Mouse (Mus musculus): ENCODE results near the gene Prorsd1. TPM values are rescaled to one million over a fixed set of nuclear protein-coding genes. Genes with fewer than 3 reads are reported as not detected.
"Not testable (repeated sequence)": the region's sequence is repeated elsewhere in the genome, so short reads cannot be mapped to it uniquely, and the experiment has no call there.

Prorsd1 gene
- polyA plus RNA-seq, 1 experiment from 2014 or later = 28.8 TPM

DNA sequence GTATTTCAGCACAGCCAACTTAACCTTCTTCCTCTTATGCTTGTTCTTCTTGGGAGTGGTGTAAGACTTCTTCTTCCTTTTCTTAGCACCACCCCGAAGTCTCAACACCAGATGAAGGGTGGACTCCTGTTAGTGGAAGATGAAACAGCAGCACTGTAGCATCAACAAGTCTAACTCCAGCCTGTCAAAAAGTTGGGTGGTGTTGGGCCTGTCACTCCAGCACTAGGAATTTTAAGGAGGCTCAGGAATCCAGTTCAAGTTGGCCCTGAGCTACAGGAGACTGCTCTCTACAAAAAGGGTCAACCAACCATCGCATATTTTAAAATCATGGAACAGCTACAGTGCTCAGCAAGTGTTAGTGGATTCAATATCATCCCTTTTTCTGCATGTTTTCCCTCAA is 31.5 kb upstream of the Prorsd1 start:
- not testable (repeated sequence) for H3K9me3 ChIP-seq (ENCODE audit: low read length); ATAC-seq (ENCODE audit: low FRiP score, low TSS enrichment); H3K27me3 ChIP-seq (ENCODE audit: insufficient read depth, low read length)
- Histone ChIP-seq H3K4me2 (replicated peaks; ENCODE audit: low read depth, low read length) (peak overlapping the region; percentile 56), H3K9ac (replicated peaks; ENCODE audit: low read length) (peak overlapping the region; percentile 94), H3K27ac (ENCODE audit: low read length) (peak overlapping the region; percentile 84; the same call in 1 of the 2 replicates), H3K36me3 (ENCODE audit: insufficient read depth, low read length) (peaks cover 35% of the 10 kb centered on the region), H3K4me1 (ENCODE audit: insufficient read depth, low read length) (peaks cover 15% of the 10 kb centered on the region), H3K4me3 (ENCODE audit: low read length) (peak overlapping the region; percentile 88)
- WGBS = 98% methylated on average over 2 of the region's 2 CpGs

DNA sequence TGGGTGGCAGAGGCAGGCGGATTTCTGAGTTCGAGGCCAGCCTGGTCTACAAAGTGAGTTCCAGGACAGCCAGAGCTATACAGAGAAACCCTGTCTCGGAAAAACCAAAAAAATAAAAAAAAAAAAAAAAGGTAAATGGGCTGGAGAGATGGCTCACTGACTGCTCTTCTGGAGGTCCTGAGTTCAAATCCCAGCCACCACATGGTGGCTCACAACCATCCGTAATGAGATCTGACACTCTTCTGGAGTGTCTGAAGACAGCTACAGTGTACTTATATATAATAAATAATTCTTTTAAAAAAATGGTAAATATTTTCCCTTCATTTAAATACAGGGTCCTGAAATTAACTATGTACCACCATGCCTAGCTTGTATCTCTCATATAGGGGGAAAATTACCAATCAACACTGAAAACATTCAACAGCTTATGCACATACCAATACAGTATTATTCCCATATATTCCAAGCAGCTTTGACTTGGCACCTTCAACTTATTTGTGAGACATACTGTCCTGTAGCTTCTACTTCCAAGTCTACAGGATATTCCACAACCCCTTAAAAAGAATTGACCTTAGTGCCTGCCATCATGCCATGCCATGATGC is 30.4 kb upstream of the Prorsd1 start:
- H3K27me3 ChIP-seq (ENCODE audit: insufficient read depth, low read length); H3K9me3 ChIP-seq (ENCODE audit: low read length); H3K9ac ChIP-seq (replicated peaks; ENCODE audit: low read length); ATAC-seq (ENCODE audit: low FRiP score, low TSS enrichment); H3K4me2 ChIP-seq (replicated peaks; ENCODE audit: low read depth, low read length); H3K4me3 ChIP-seq (ENCODE audit: low read length); H3K27ac ChIP-seq (ENCODE audit: low read length): not testable (repeated sequence)
- WGBS = 83% methylated on average over 4 of the region's 4 CpGs
- Histone ChIP-seq H3K4me1 (ENCODE audit: insufficient read depth, low read length) (peaks cover 15% of the 10 kb centered on the region), H3K36me3 (ENCODE audit: insufficient read depth, low read length) (peaks cover 35% of the 10 kb centered on the region)

DNA sequence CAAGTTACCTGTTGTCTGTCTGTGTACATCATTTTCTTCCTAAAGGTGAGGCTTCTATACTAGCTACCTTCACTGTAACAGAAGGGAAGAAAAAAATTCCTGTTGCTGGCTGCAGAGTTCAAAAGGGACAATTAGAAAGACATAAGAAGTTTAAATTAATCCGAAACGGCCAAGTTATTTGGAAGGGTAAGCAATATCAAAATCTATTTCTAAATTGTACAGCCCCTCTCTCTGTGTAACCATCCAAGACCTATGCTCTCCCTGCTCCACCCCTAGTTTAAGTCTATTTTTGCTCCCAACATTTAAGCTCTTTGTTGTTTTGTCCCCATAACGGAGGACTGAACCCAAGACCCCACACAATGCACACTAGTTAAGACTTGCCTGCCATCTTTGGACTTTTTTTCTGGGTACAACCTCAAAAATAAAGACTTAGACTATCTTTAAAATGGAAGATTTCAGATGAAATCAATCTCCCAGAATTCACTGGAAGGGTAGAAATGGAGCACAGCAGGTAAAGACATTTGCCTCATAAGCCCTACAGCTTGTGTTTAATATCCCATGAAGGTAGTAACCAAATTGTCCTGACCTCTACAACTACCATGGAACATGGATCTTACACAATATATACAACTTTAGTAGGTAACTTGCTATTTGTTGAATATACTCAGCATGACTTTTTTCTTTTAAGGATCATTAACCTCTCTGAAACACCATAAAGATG is 29.6 kb upstream of the Prorsd1 start:
- Histone ChIP-seq H3K27me3 (ENCODE audit: insufficient read depth, low read length) (no peaks in the 10 kb centered on the region), H3K4me3 (ENCODE audit: low read length) (no peak overlapping the region), H3K27ac (ENCODE audit: low read length) (no peak overlapping the region), H3K4me1 (ENCODE audit: insufficient read depth, low read length) (peaks cover 15% of the 10 kb centered on the region), H3K9ac (replicated peaks; ENCODE audit: low read length) (no peak overlapping the region), H3K4me2 (replicated peaks; ENCODE audit: low read depth, low read length) (no peak overlapping the region), H3K9me3 (ENCODE audit: low read length) (no peaks in the 10 kb centered on the region), H3K36me3 (ENCODE audit: insufficient read depth, low read length) (peaks cover 37% of the 10 kb centered on the region)
- no peak for ATAC-seq (ENCODE audit: low FRiP score, low TSS enrichment)
- WGBS = 86% methylated on average over 3 of the region's 3 CpGs

DNA sequence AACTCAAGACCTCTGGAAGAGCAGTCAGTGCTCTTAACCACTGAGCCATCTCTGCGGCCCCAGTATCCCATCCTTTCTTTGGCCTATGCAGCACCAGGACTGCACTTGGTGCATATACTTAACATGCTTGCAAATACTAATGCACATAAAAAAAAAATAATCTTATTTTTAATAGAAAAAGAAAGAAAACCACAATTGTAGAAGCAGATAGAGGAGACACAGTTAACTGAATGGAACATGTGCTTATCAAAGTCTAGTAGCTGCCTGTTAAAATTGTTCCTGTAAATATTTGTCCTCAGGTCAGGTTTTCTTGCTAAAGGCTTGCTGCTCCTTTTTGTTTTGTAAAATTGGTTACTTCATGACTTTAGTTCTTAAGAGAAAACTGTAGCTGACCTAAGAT is 23.4 kb upstream of the Prorsd1 start:
- H3K27me3 ChIP-seq (ENCODE audit: insufficient read depth, low read length) = no peaks in the 10 kb centered on the region
- no peak overlapping the region for H3K27ac ChIP-seq (ENCODE audit: low read length)
- no peak overlapping the region for H3K4me2 ChIP-seq (replicated peaks; ENCODE audit: low read depth, low read length)
- no peak for ATAC-seq (ENCODE audit: low FRiP score, low TSS enrichment)
- no peaks in the 10 kb centered on the region for H3K9me3 ChIP-seq (ENCODE audit: low read length)
- H3K36me3 ChIP-seq (ENCODE audit: insufficient read depth, low read length) = peaks cover 39% of the 10 kb centered on the region
- no peak overlapping the region for H3K9ac ChIP-seq (replicated peaks; ENCODE audit: low read length)
- no peaks in the 10 kb centered on the region for H3K4me1 ChIP-seq (ENCODE audit: insufficient read depth, low read length)
- 97% methylated on average over 1 of the region's 1 CpGs for WGBS
- H3K4me3 ChIP-seq (ENCODE audit: low read length) = no peak overlapping the region

DNA sequence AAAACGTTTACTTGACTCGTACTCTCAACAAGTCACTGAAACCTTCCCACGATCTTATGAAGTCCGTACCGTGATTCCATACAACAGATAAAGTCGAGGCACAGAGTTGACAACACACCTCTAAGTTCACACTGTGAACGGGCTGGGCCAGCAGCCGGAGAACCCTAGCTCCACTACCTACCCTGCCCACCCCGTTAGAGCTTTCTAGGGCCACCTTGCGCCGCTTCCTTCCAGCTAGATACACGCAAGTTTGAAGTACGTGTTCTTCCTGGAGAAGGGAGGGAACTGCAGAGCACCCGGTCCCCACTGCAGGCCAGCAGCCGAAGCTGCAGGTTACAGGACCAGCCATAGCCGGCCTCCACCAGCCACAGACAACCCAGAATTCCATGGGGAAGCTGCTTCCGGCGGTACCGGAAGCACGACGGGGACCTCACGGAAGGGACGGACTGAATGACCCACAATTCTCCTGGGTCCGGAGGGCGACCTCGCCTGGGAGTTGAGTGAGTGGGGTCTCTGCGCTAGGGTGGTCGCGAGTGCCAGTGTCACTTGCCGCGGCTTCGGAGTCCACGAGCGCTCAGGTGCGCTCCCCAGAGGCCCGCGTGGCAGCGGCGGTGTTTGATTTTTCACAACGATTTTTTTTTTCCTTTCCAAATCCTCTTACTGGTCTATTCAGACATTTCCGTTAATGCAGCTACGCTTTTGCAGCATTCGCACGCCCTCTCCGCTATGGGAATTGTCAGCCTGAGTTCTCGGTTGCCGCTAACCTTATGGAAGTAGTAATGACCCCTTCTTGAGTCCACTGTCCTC is 11.4 kb upstream of the Prorsd1 start, which contains the start of gene Mtif2:
Gene Mtif2, plus strand, starts transcription at position 421 of the 807 bp plus-strand sequence.
- peak; percentile 97 for ATAC-seq (ENCODE audit: low FRiP score, low TSS enrichment)
- WGBS = 2% methylated on average over 47 of the region's 47 CpGs
- Histone ChIP-seq H3K27me3 (ENCODE audit: insufficient read depth, low read length) (peaks cover 3% of the 10 kb centered on the region; the same call in 1 of the 2 replicates), H3K4me2 (replicated peaks; ENCODE audit: low read depth, low read length) (peak within 1 kb of the TSS; percentile 69), H3K9ac (replicated peaks; ENCODE audit: low read length) (peak within 1 kb of the TSS; percentile 89), H3K36me3 (ENCODE audit: insufficient read depth, low read length) (peaks cover 5% of the 10 kb centered on the region; the same call in 1 of the 2 replicates), H3K4me3 (ENCODE audit: low read length) (peak within 1 kb of the TSS; percentile 64), H3K9me3 (ENCODE audit: low read length) (no peaks in the 10 kb centered on the region), H3K4me1 (ENCODE audit: insufficient read depth, low read length) (peaks cover 9% of the 10 kb centered on the region; the same call in 1 of the 2 replicates), H3K27ac (ENCODE audit: low read length) (peak within 1 kb of the TSS; percentile 87)

DNA sequence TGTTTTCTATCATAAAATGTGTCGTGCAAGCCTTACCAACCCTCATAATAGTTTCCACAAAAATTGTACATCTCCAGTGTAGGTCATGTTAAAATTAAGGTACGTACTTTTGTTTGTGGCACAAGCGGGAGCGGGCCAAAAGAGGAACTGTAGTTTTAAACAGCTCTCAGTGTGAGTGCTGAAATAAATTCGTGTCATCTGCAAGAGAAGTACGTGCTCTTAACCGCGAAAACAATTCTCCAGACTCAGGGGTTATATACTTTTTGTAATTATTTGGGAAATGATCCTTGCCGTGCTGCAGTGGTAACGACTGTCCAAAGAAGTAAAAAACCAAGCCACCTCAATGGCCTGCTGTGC is 530 bp downstream of the Prorsd1 start:
- Histone ChIP-seq H3K4me1 (ENCODE audit: insufficient read depth, low read length) (peaks cover 7% of the 10 kb centered on the region), H3K4me3 (ENCODE audit: low read length) (peak overlapping the region; percentile 85), H3K9ac (replicated peaks; ENCODE audit: low read length) (peak overlapping the region; percentile 79), H3K27ac (ENCODE audit: low read length) (peak overlapping the region; percentile 86), H3K9me3 (ENCODE audit: low read length) (no peaks in the 10 kb centered on the region; the same call in 1 of the 2 replicates), H3K36me3 (ENCODE audit: insufficient read depth, low read length) (peaks cover 16% of the 10 kb centered on the region; the same call in 1 of the 2 replicates), H3K4me2 (replicated peaks; ENCODE audit: low read depth, low read length) (peak overlapping the region; percentile 70), H3K27me3 (ENCODE audit: insufficient read depth, low read length) (no peaks in the 10 kb centered on the region)
- 27% methylated on average over 10 of the region's 10 CpGs for WGBS
- ATAC-seq (ENCODE audit: low FRiP score, low TSS enrichment) = no peak

DNA sequence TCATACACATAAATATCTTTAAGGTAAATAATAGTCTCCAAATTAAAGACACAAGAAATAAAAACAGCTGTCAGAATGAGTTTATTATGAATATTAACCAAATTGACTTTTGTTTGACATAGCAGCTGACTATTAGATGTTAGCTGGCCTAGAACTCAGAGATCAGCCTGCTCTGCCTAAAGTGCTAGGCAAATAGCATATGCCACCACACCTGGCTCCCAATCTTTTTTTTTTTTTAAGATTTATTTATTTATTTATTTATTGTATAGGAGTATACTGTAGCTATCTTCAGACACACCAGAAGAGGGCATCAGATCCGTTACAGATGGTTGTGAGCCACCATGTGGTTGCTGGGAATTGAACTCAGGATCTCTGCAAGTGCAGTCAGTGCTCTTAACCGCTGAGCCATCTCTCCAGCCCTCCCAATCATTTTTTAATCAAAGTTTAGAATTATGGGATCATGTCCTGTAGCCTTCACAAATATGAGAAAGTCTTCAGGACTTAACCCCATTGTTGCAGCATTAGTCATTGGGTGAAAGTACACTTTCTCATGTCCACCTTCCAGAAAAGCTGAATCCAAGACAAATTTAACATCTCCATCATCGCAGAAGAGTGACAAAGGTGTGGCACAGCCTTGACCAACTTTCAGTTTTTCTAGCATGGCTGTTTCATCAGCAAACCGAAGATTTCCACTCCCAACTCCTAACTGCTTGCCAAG is 1.9 kb downstream of the Prorsd1 start:
- H3K9me3 ChIP-seq (ENCODE audit: low read length) = no peaks in the 10 kb centered on the region
- H3K4me1 ChIP-seq (ENCODE audit: insufficient read depth, low read length) = peaks cover 7% of the 10 kb centered on the region
- ATAC-seq (ENCODE audit: low FRiP score, low TSS enrichment) = no peak
- H3K9ac ChIP-seq (replicated peaks; ENCODE audit: low read length) = no peak overlapping the region
- peaks cover 16% of the 10 kb centered on the region; the same call in 1 of the 2 replicates for H3K36me3 ChIP-seq (ENCODE audit: insufficient read depth, low read length)
- no peak overlapping the region for H3K4me3 ChIP-seq (ENCODE audit: low read length)
- no peaks in the 10 kb centered on the region for H3K27me3 ChIP-seq (ENCODE audit: insufficient read depth, low read length)
- H3K4me2 ChIP-seq (replicated peaks; ENCODE audit: low read depth, low read length) = no peak overlapping the region
- H3K27ac ChIP-seq (ENCODE audit: low read length) = no peak overlapping the region
- 88% methylated on average over 4 of the region's 4 CpGs for WGBS

DNA sequence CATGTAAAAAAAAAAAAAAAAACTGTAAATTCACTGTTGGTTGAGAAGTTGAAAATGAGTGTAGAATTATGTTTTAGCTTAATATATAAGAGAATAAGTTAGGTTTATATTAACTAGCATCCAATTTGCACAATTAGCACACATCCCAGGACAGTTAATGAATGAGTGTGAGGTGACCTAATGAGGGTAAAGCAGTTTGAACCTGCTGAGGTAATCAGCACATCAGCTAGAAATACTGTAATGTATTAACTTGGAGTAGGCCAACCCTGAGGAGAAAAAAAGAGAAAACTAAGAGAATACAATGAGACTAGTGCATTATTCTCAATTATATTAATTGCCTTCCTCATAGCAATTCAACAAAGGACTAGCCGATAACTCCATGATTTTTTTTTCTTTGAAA is 5.4 kb downstream of the Prorsd1 start:
- ATAC-seq (ENCODE audit: low FRiP score, low TSS enrichment) = peak; percentile 73; the same call in 1 of the 2 replicates
- Histone ChIP-seq H3K36me3 (ENCODE audit: insufficient read depth, low read length) (peaks cover 21% of the 10 kb centered on the region; the same call in 1 of the 2 replicates), H3K4me2 (replicated peaks; ENCODE audit: low read depth, low read length) (no peak overlapping the region), H3K9me3 (ENCODE audit: low read length) (no peaks in the 10 kb centered on the region), H3K9ac (replicated peaks; ENCODE audit: low read length) (no peak overlapping the region), H3K27ac (ENCODE audit: low read length) (no peak overlapping the region), H3K4me1 (ENCODE audit: insufficient read depth, low read length) (peaks cover 7% of the 10 kb centered on the region), H3K27me3 (ENCODE audit: insufficient read depth, low read length) (no peaks in the 10 kb centered on the region), H3K4me3 (ENCODE audit: low read length) (no peak overlapping the region)
- WGBS = 96% methylated on average over 1 of the region's 1 CpGs

DNA sequence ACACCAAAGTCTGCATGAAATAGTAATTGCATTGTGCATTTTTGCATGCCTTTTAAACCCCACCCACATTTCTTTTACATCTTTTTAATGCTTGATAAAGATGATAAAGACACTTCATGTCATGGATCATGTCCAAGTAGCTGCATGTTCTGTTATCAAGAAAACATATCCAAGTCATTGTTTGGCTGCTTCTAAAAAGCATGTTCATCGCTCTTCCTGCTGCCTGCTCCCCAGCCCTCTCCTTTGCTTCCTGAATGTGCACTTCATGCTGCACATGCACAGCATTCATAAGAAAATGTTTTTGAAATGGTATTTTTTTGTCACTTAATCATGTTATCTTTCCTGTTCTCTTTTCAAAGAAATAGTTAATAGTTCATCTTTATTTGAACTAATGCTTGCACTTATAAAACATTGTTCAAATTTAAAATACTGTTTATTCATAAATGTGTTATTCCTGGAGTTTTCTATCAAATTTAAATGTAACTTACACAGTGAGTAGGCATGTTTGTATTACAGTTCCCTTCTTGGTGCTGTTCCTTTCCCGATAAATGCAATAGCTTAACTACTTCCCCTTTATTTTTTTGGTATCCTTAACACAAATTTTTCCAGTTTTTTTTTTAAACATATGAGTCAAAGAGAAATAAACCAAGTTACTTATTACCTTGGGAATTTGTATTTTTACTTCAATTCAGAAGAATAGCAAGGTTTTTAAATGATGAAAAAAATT is 9.8 kb downstream of the Prorsd1 start:
- no peaks in the 10 kb centered on the region for H3K9me3 ChIP-seq (ENCODE audit: low read length)

More for the DNA sequence above, 9.8 kb downstream of the Prorsd1 start:
- WGBS = 91% methylated on average over 2 of the region's 2 CpGs
- peaks cover 13% of the 10 kb centered on the region; the same call in 1 of the 2 replicates for H3K36me3 ChIP-seq (ENCODE audit: insufficient read depth, low read length)
- H3K27ac ChIP-seq (ENCODE audit: low read length) = no peak overlapping the region
- H3K4me3 ChIP-seq (ENCODE audit: low read length) = no peak overlapping the region
- H3K27me3 ChIP-seq (ENCODE audit: insufficient read depth, low read length) = no peaks in the 10 kb centered on the region
- no peak for ATAC-seq (ENCODE audit: low FRiP score, low TSS enrichment)
- no peaks in the 10 kb centered on the region for H3K4me1 ChIP-seq (ENCODE audit: insufficient read depth, low read length)
- H3K4me2 ChIP-seq (replicated peaks; ENCODE audit: low read depth, low read length) = no peak overlapping the region
- no peak overlapping the region for H3K9ac ChIP-seq (replicated peaks; ENCODE audit: low read length)

Measured in kidney, embryonic 16.5 days (tissue).